Mouse (Mus musculus) hindbrain, embryonic 14.5 days (tissue): Measurements from ENCODE around the gene Gm44579. TPM values are rescaled to one million over a fixed set of nuclear protein-coding genes. Genes with fewer than 3 reads are reported as not detected.

Experiments used
- ATAC-seq: fragments of 200-750 bp; cut with Nextera tagmentation; 2 replicates; pipeline ENCODE4 v1.8.0; 2017; ENCODE audit warnings: moderate number of reproducible peaks, mild to moderate bottlenecking, moderate TSS enrichment, moderate library complexity; ENCODE audit not compliant: low FRiP score
- DNase-seq: peaks from one replicate; pipeline ENCODE4 v3.0.0-alpha.2; 2015; ENCODE audit warnings: low spot score
- H3K27ac ChIP-seq: fragments of 300-500 bp; sonication (generic); 2 replicates; pipeline ENCODE4 v1.5.1; 2014; ENCODE audit warnings: mild to moderate bottlenecking, moderate library complexity
- H3K27me3 ChIP-seq: fragments of 300-500 bp; sonication (generic); 2 replicates; pipeline ENCODE4 v1.6.1; 2014; ENCODE audit warnings: mild to moderate bottlenecking, low read length, mixed read lengths; ENCODE audit not compliant: control insufficient read depth, insufficient read depth
- H3K36me3 ChIP-seq: fragments of 300-500 bp; sonication (generic); replicated peaks from 2 replicates; pipeline ENCODE4 v1.6.1; 2014; ENCODE audit not compliant: control insufficient read depth, insufficient read depth
- H3K4me1 ChIP-seq: fragments of 300-500 bp; sonication (generic); replicated peaks from 2 replicates; pipeline ENCODE4 v1.6.1; 2014; ENCODE audit warnings: antibody characterized with exemption, low read length, mixed read lengths; ENCODE audit not compliant: control insufficient read depth, insufficient read depth
- H3K4me2 ChIP-seq: fragments of 300-500 bp; sonication (generic); replicated peaks from 2 replicates; pipeline ENCODE4 v1.6.1; 2014; ENCODE audit warnings: mild to moderate bottlenecking, moderate library complexity
- H3K4me3 ChIP-seq: fragments of 300-500 bp; sonication (generic); replicated peaks from 2 replicates; pipeline ENCODE4 v1.5.1; 2014; ENCODE audit warnings: mild to moderate bottlenecking, low read length
- H3K9ac ChIP-seq: fragments of 300-500 bp; sonication (generic); 2 replicates; pipeline ENCODE4 v1.6.1; 2014
- H3K9me3 ChIP-seq: fragments of 300-500 bp; sonication (generic); 2 replicates; pipeline ENCODE4 v1.6.1; 2016; ENCODE audit warnings: low read length; ENCODE audit not compliant: control insufficient read depth
- WGBS: fragments of 180-500 bp; shearing (Covaris S2); extraction: QIAGEN DNeasy Blood & Tissue Kit; methylation state at CpG from one replicate; pipeline ENCODE4 v1.1.7; 2014; 5-methylcytosine and 5-hydroxymethylcytosine counted together
- polyA plus RNA-seq: library from polyadenylated mRNA; unstranded; fragments of >200 nt; fragmentation: Nextera tagmentation; extraction: Ambion mirVana; gene quantifications from 2 replicates; pipeline ENCODE4 v1.2.1, GENCODE M21; 2014

The Gm44579 gene
- polyA plus RNA-seq, 1 experiment from 2014 or later = not detected

- H3K4me2 ChIP-seq = no peak overlapping the region
- no peaks in the 10 kb centered on the region for H3K27me3 ChIP-seq
- H3K9me3 ChIP-seq = no peaks in the 10 kb centered on the region
- no peaks in the 10 kb centered on the region for H3K4me1 ChIP-seq
- no peak for ATAC-seq
- no peak overlapping the region for H3K9ac ChIP-seq
- WGBS = 83% methylated on average over 5 of the region's 5 CpGs
- H3K4me3 ChIP-seq = no peak overlapping the region
- no peak for DNase-seq
- H3K27ac ChIP-seq = no peak overlapping the region
- no peaks in the 10 kb centered on the region for H3K36me3 ChIP-seq
Observed at GRCm38 (mm10) chr15:98213336-98213870, 7.4 kb downstream of the Gm44579 start.

DNA sequence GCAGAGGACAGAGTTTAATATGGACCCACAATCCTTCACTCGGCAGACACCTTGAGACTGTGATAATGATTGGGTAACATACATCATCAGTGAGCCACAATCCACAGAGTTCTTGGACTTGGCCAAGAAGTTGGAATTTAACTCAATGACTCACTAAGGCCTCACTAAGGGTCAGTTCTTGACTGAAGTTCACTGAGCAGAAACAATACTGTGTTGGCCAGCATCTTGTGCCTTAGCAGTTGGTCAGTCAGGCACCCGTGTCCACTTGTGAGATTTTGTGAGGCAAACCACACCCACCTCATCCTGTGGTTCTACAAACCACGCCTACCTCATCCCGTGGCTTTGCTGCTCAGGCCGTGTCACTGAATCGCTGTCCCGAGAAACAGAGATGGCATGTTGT, 11.1 kb downstream of the Gm44579 start:
- Histone ChIP-seq H3K9ac (no peak overlapping the region), H3K4me2 (no peak overlapping the region), H3K4me1 (no peaks in the 10 kb centered on the region), H3K4me3 (no peak overlapping the region), H3K36me3 (no peaks in the 10 kb centered on the region), H3K9me3 (no peaks in the 10 kb centered on the region), H3K27me3 (no peaks in the 10 kb centered on the region), H3K27ac (no peak overlapping the region)
- DNase-seq (no peak), ATAC-seq (no peak)
- 76% methylated on average over 7 of the region's 7 CpGs for WGBS

- H3K4me2 ChIP-seq = no peak within 1 kb of the TSS
- ATAC-seq = no peak
- no peaks in the 10 kb centered on the region for H3K9me3 ChIP-seq
- WGBS = 66% methylated on average over 3 of the region's 3 CpGs
- no peaks in the 10 kb centered on the region for H3K27me3 ChIP-seq
- H3K36me3 ChIP-seq = no peaks in the 10 kb centered on the region
- no peak within 1 kb of the TSS for H3K9ac ChIP-seq
- H3K4me3 ChIP-seq = no peak within 1 kb of the TSS
- DNase-seq = no peak
- H3K4me1 ChIP-seq = no peaks in the 10 kb centered on the region
- H3K27ac ChIP-seq = no peak within 1 kb of the TSS
Observed at GRCm38 (mm10) chr15:98195442-98195841, 25.3 kb downstream of the Gm44579 start, which contains the start of gene Olfr288. Gene Olfr288 (minus strand): TSS chr15:98195542.

GRCm38 (mm10) chr15:98184456-98184855, 36.3 kb downstream of the Gm44579 start:
- Histone ChIP-seq H3K27ac (no peak overlapping the region), H3K36me3 (no peaks in the 10 kb centered on the region), H3K9ac (no peak overlapping the region), H3K4me2 (no peak overlapping the region), H3K9me3 (no peaks in the 10 kb centered on the region), H3K4me1 (no peaks in the 10 kb centered on the region), H3K27me3 (no peaks in the 10 kb centered on the region), H3K4me3 (no peak overlapping the region)
- ATAC-seq (no peak), DNase-seq (no peak)
- WGBS = 81% methylated on average over 4 of the region's 4 CpGs

DNA sequence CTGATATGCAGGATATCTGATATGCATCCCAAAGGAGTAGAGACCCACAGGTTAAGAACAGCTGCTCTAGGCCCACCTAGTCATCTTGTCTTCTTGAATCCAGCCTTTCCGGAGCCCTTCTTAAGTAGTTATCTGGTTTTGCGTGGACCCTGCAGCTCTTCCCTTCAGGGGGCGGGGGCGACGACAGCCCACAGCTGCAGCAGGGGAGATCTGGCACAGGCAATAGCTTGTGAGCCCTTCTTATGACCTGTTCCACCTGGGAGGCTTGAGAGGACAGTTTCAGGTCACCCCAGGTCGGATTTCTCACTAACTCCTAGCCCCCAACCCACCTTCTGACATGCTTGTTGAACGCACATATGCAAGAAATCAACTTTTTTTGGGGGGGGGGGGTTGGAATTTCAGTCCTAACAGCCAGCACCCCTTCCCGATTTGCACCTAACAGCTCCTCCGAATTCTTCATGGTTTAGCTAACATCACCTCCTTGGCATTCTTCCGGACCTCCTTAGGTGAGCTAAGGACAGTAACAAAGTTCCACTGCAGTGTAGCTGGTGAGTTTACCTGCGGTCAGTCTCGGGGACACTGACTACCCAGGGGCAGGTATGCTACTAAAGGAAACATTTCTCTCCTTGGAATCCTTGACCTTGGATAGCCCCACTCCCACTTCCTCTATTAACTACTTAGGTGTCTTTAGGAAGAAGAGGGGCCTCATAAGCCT, 38.8 kb downstream of the Gm44579 start:
- Histone ChIP-seq H3K9ac (no peak overlapping the region), H3K27me3 (no peaks in the 10 kb centered on the region), H3K4me1 (no peaks in the 10 kb centered on the region), H3K4me2 (no peak overlapping the region), H3K9me3 (no peaks in the 10 kb centered on the region), H3K4me3 (no peak overlapping the region), H3K36me3 (no peaks in the 10 kb centered on the region), H3K27ac (no peak overlapping the region)
- no peak for ATAC-seq
- no peak for DNase-seq
- WGBS = 77% methylated on average over 12 of the region's 12 CpGs

DNA sequence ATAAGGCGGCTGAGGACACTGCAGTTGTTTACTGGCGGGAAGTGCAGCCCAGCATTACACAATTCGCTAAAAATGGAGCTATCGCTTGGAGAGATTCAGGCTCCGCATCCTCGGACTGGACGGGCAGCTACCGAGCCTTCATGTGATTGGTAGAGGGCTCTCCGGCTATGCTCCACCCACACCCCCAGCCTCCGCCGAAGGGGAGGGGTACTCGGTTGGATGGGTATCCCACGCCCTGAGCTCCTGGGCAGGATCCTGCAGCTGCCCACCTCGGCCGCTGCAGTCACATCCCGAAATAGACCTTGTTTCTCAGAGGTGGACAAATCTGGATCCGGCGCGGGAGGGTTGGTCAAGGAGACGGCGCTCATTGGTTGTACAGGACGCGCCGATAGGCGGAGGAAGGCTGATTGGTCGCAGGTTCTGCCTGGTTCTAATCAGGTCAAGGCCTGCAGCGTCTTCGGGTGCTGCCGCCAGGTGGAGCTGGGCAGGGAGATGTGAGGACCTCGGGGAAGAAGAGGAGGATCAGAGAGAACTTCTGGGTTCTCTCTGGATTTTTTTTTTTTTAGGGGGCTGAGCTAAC, 39.6 kb downstream of the Gm44579 start:
- DNase-seq (peak; percentile 83), ATAC-seq (peak; percentile 99)
- Histone ChIP-seq H3K9ac (peak overlapping the region; percentile 59), H3K9me3 (no peaks in the 10 kb centered on the region), H3K36me3 (no peaks in the 10 kb centered on the region), H3K27me3 (no peaks in the 10 kb centered on the region), H3K27ac (peak overlapping the region; percentile 79), H3K4me1 (no peaks in the 10 kb centered on the region), H3K4me3 (peak overlapping the region; percentile 51), H3K4me2 (peak overlapping the region; percentile 79)
- 0% methylated on average over 30 of the region's 30 CpGs for WGBS

DNA sequence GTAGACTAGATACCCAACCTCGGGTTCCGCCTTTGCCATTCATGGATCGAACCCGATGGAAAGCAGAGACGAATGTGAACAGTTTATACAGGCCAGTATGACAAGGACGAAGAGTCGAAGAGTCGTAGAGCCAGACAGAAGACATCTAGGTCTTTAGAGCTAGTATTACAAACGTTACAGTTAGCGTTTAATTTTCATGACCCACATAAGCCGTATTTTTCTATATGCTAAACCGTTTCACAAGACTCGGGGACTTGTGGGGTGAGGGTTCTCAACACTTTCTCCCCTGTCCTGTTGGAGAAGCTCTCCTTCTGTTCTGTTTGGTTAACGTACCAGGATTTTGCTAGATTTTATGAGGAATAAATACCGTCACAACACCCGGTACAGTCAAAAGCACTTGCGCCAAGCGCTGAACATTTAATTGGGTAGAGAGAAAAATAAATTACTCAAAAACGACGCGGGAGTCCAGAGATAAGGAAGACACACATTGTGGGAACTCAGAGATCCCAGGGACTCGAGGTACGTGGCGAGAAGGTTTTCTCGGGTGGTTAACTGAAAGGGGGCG, 40.1 kb downstream of the Gm44579 start:
- H3K27ac ChIP-seq = peak overlapping the region; percentile 79
- H3K9ac ChIP-seq = peak overlapping the region; percentile 59
- no peaks in the 10 kb centered on the region for H3K27me3 ChIP-seq
- DNase-seq = peak; percentile 29
- H3K4me1 ChIP-seq = no peaks in the 10 kb centered on the region
- H3K4me3 ChIP-seq = peak overlapping the region; percentile 51
- no peaks in the 10 kb centered on the region for H3K36me3 ChIP-seq
- 2% methylated on average over 26 of the region's 26 CpGs for WGBS
- H3K4me2 ChIP-seq = peak overlapping the region; percentile 79
- H3K9me3 ChIP-seq = no peaks in the 10 kb centered on the region
- ATAC-seq = no peak

DNA sequence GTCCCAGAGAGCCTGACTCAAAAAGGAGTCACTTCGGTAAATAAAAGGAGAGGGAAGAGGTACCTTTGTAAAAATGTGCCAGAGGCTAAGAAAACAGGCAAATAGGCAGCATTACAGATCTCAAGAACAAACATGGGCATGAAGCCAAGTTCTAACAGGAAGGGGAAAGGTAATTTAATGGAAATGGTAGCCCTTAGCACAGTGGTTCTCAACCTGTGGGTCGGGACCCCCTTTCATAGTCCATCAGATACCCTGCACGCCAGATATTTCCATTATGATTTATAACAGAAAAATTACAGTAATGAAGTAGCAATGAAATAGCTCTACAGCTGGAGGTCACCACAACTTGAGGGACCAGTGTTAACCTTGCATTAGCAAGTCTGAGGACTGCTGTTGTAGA, 43.5 kb downstream of the Gm44579 start:
- DNase-seq = no peak
- H3K4me1 ChIP-seq = no peaks in the 10 kb centered on the region
- no peak overlapping the region for H3K4me3 ChIP-seq
- H3K9ac ChIP-seq = no peak overlapping the region
- 77% methylated on average over 3 of the region's 3 CpGs for WGBS
- H3K27ac ChIP-seq = no peak overlapping the region
- H3K9me3 ChIP-seq = no peaks in the 10 kb centered on the region
- H3K4me2 ChIP-seq = no peak overlapping the region
- ATAC-seq = no peak
- H3K36me3 ChIP-seq = no peaks in the 10 kb centered on the region
- H3K27me3 ChIP-seq = no peaks in the 10 kb centered on the region

- Histone ChIP-seq H3K4me2 (no peak overlapping the region), H3K27me3 (peaks cover 3% of the 10 kb centered on the region; the same call in 1 of the 2 replicates), H3K9me3 (no peaks in the 10 kb centered on the region), H3K4me1 (peaks cover 18% of the 10 kb centered on the region), H3K9ac (peak overlapping the region; percentile 8; the same call in 1 of the 2 replicates), H3K27ac (no peak overlapping the region), H3K36me3 (no peaks in the 10 kb centered on the region), H3K4me3 (no peak overlapping the region)
- 32% methylated on average over 8 of the region's 8 CpGs for WGBS
- ATAC-seq (no peak), DNase-seq (peak; percentile 88)
Observed at GRCm38 (mm10) chr15:98173821-98174220, 47.0 kb downstream of the Gm44579 start.
